Mouse (Mus musculus) testis, adult 10 weeks (tissue): ENCODE measurements around the gene Cts7. TPM values are rescaled to one million over a fixed set of nuclear protein-coding genes. Genes with fewer than 3 reads are reported as not detected.

Source experiments
- polyA plus RNA-seq: library from polyadenylated mRNA; stranded (reverse); fragments of 350-450 nt; fragmentation: Illumina TruSeq; extraction: RNeasy Lipid Tissue Mini Kit (QIAGEN cat#74804); gene quantifications from one replicate; pipeline ENCODE4 v1.2.3, GENCODE M21; 2014; ENCODE audit warnings: low read depth, low replicate concordance

The Cts7 gene
- polyA plus RNA-seq = not detected

GRCm38 (mm10) chr13:61358097-61358496 lies at the start of gene Cts7:
TSS of gene Cts7 (minus strand) at chr13:61358197.

Other genes starting within 250 kb of the Cts7 start
- gene Ctsr, start 193.9 kb downstream of the Cts7 start, polyA plus RNA-seq = not detected
- not detected for gene Cts6, start 154.8 kb downstream of the Cts7 start, polyA plus RNA-seq
- gene Cts8, start 102.8 kb downstream of the Cts7 start, polyA plus RNA-seq = not detected
- gene Gm49398, start 69.4 kb downstream of the Cts7 start, polyA plus RNA-seq = not detected
- not detected for gene Ctsm, start 183.6 kb upstream of the Cts7 start, polyA plus RNA-seq
- gene Gm49352, start 210.0 kb upstream of the Cts7 start, polyA plus RNA-seq = not detected
- gene Cts3, start 211.9 kb upstream of the Cts7 start, polyA plus RNA-seq = not detected